Mouse (Mus musculus) kidney, postnatal 0 days (tissue): ENCODE results near the gene Adi1. TPM values are rescaled to one million over a fixed set of nuclear protein-coding genes. Genes with fewer than 3 reads are reported as not detected.

ENCODE experiments used
- ATAC-seq: fragments of 200-750 bp; cut with Nextera tagmentation; replicated peaks from 2 replicates; pipeline ENCODE4 v1.8.0; 2017; ENCODE audit warnings: low read depth, moderate number of reproducible peaks, moderate TSS enrichment, moderate library complexity; ENCODE audit not compliant: low FRiP score
- DNase-seq: peaks from one replicate; pipeline ENCODE4 v3.0.0-alpha.2; 2016; ENCODE audit warnings: low spot score
- H3K27ac ChIP-seq: fragments of 300-500 bp; sonication (generic); 2 replicates; pipeline ENCODE4 v1.5.1; 2014; ENCODE audit warnings: mild to moderate bottlenecking
- H3K27me3 ChIP-seq: fragments of 300-500 bp; sonication (generic); 2 replicates; pipeline ENCODE4 v1.6.1; 2014; ENCODE audit warnings: low read length, mixed read lengths; ENCODE audit not compliant: insufficient read depth
- H3K36me3 ChIP-seq: fragments of 300-500 bp; sonication (generic); 2 replicates; pipeline ENCODE4 v1.6.1; 2014; ENCODE audit warnings: low read length, mixed read lengths; ENCODE audit not compliant: insufficient read depth
- H3K4me1 ChIP-seq: fragments of 300-500 bp; sonication (generic); replicated peaks from 2 replicates; pipeline ENCODE4 v1.6.1; 2014; ENCODE audit warnings: antibody characterized with exemption, low read length, mixed read lengths; ENCODE audit not compliant: insufficient read depth
- H3K4me2 ChIP-seq: fragments of 300-500 bp; sonication (generic); 2 replicates; pipeline ENCODE4 v1.6.1; 2014; ENCODE audit warnings: mild to moderate bottlenecking, low read length, moderate library complexity, mixed read lengths
- H3K4me3 ChIP-seq: fragments of 300-500 bp; sonication (generic); replicated peaks from 2 replicates; pipeline ENCODE4 v1.5.1; 2014; ENCODE audit warnings: low read depth, low read length
- H3K9ac ChIP-seq: fragments of 300-500 bp; sonication (generic); 2 replicates; pipeline ENCODE4 v1.6.1; 2014; ENCODE audit warnings: low read depth, low read length
- H3K9me3 ChIP-seq: fragments of 300-500 bp; sonication (generic); replicated peaks from 2 replicates; pipeline ENCODE4 v1.6.1; 2016; ENCODE audit warnings: low read length, inconsistent platforms, mixed read lengths
- CTCF ChIP-seq: IDR thresholded peaks from 2 replicates; pipeline ENCODE4 v1.5.1; 2016; ENCODE audit warnings: antibody characterized with exemption, low read depth, mild to moderate bottlenecking, moderate library complexity
- WGBS: fragments of 180-500 bp; shearing (Covaris S2); extraction: QIAGEN DNeasy Blood & Tissue Kit; methylation state at CpG from one replicate; pipeline ENCODE4 v1.1.7; 2014; 5-methylcytosine and 5-hydroxymethylcytosine counted together
- polyA plus RNA-seq: library from polyadenylated mRNA; unstranded; fragments of >200 nt; fragmentation: Nextera tagmentation; extraction: Ambion mirVana; gene quantifications from 2 replicates; pipeline ENCODE4 v1.2.1, GENCODE M21; 2015

Adi1 gene
- polyA plus RNA-seq, 1 experiment from 2014 or later = 91.7 TPM

DNA sequence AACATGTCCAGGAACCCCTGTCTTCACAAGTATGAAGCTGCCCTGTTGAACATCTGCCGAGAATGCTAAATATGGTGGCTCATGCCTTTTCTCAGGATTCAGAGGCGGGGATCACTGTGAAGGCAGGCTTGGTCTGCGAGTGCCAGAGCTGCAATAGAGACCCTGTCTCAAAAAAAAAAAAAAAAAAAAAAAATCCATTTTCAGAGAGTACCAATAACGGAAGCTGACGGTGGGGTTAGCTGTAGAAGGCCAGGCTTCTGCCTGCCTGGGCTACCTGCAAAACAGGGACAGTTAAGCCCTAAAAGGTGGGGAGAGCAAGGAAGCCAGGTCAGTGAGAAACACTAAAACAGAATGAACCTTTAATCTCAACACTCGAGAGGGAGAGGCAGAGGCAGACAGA is 38.5 kb upstream of the Adi1 start:
- H3K9ac ChIP-seq = no peak overlapping the region
- peaks cover 16% of the 10 kb centered on the region for H3K36me3 ChIP-seq
- H3K27ac ChIP-seq = no peak overlapping the region
- H3K4me2 ChIP-seq = peak overlapping the region; percentile 50
- 92% methylated on average over 6 of the region's 6 CpGs for WGBS
- H3K9me3 ChIP-seq = no peaks in the 10 kb centered on the region
- no peaks in the 10 kb centered on the region for H3K27me3 ChIP-seq
- DNase-seq (no peak), ATAC-seq (no peak)
- peaks cover 5% of the 10 kb centered on the region; the same call in 1 of the 2 replicates for H3K4me1 ChIP-seq
- H3K4me3 ChIP-seq = peak overlapping the region; percentile 94; the same call in 1 of the 2 replicates
- no peak for TF ChIP-seq CTCF

DNA sequence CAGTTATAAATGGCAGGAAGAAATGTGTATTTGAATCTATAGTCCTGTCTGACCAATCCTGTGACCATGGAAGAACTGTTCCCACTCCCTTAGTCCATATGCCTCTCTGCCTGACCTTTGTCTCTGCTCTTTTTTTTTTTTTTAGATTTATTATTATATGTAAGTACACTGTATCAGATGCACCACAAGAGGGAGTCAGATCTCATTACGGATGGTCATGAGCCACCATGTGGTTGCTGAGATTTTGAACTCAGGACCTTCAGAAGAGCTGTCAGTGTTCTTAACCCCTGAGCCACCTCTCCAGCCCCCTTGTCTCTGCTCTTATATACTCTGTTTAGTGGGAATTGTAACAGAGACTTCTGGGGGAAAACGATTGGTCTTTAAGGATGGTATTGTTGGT is 36.3 kb upstream of the Adi1 start:
- H3K4me1 ChIP-seq = peaks cover 5% of the 10 kb centered on the region; the same call in 1 of the 2 replicates
- H3K4me3 ChIP-seq = no peak overlapping the region
- TF ChIP-seq CTCF = peak; percentile 30
- H3K9ac ChIP-seq = no peak overlapping the region
- no peaks in the 10 kb centered on the region for H3K36me3 ChIP-seq
- DNase-seq (no peak), ATAC-seq (no peak)
- H3K27me3 ChIP-seq = no peaks in the 10 kb centered on the region
- no peaks in the 10 kb centered on the region for H3K9me3 ChIP-seq
- no peak overlapping the region for H3K4me2 ChIP-seq
- H3K27ac ChIP-seq = no peak overlapping the region
- WGBS = 68% methylated on average over 2 of the region's 2 CpGs

DNA sequence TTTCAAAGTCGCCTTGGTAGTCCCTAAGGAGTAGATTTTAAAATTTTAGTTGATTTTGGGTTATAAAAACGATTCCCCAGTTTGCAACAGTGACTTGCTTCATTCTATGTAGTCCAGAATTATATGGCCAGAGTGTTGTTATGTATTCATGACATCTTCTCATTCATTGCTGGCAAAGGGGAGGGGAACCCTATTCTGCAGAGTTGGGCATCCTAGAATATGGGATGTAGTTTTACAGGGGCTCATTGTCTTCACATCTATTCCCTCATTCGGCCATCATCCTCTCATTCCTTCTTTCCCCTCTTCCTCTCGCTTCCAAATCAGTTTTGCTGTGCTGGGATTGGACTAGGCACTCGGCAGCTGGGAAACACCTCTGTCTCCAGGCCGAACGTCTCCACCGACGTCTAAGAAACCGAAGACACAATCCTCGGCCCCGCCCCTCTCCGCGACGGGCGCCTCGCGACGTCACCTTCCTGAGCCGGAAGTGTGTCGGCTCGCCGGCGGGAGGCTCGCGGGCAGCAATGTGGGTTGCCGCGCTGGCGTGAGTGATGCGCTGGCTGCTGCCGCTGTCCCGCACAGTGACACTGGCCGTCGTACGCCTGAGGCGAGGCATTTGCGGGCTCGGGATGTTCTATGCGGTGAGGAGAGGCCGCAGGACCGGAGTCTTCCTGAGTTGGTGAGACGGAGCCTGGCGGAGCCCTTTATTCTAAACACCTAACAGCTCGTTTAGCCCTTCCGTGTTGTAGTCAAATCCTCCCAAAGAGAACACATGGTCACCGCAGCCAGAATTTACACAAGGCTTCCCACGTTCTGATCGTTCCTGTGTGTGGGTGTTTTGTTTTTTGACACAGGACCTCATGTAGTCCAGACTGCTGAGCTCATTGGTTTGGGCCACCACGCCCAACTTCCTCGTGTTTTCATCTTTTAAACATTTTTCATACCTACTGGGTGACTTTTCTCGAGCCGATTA is 25.6 kb upstream of the Adi1 start, which contains the start of gene Rnaseh1:
Rnaseh1 (plus strand) TSS at position 462 of the 970 bp plus-strand sequence.
- WGBS = 2% methylated on average over 52 of the region's 52 CpGs
- DNase-seq (peak; percentile 91), ATAC-seq (peak; percentile 95)
- Histone ChIP-seq H3K4me2 (peak within 1 kb of the TSS; percentile 79), H3K4me3 (peak within 1 kb of the TSS; percentile 89), H3K4me1 (peaks cover 7% of the 10 kb centered on the region; the same call in 1 of the 2 replicates), H3K9me3 (no peaks in the 10 kb centered on the region), H3K36me3 (peaks cover 5% of the 10 kb centered on the region; the same call in 1 of the 2 replicates), H3K9ac (peak within 1 kb of the TSS; percentile 79), H3K27ac (peak within 1 kb of the TSS; percentile 27; the same call in 1 of the 2 replicates), H3K27me3 (no peaks in the 10 kb centered on the region)
- no peak for TF ChIP-seq CTCF

DNA sequence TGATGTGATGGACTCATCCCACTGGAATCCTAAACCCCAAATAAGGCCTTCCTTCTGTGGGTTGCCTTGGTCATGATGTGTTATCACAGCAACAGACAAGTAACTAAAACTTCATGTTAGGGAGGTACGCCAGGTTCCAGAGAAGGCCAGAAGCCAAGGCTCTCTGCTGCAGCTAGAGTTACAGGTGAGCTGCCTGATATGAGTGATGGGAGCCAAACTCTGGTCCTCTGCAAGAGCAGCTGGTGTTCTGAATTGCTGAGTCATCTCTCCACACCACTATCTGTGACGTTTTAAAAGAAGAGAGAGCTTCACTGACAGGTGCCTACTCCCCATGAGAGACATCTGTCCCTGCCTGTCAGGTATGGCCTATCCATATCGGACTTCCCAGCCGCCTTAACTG is 12.4 kb upstream of the Adi1 start:
- ATAC-seq (no peak), DNase-seq (no peak)
- Histone ChIP-seq H3K27me3 (no peaks in the 10 kb centered on the region), H3K4me1 (peaks cover 7% of the 10 kb centered on the region), H3K4me3 (no peak overlapping the region), H3K9me3 (no peaks in the 10 kb centered on the region), H3K9ac (no peak overlapping the region), H3K27ac (no peak overlapping the region), H3K36me3 (peaks cover 24% of the 10 kb centered on the region), H3K4me2 (no peak overlapping the region)
- WGBS = 76% methylated on average over 4 of the region's 4 CpGs
- TF ChIP-seq CTCF = no peak

DNA sequence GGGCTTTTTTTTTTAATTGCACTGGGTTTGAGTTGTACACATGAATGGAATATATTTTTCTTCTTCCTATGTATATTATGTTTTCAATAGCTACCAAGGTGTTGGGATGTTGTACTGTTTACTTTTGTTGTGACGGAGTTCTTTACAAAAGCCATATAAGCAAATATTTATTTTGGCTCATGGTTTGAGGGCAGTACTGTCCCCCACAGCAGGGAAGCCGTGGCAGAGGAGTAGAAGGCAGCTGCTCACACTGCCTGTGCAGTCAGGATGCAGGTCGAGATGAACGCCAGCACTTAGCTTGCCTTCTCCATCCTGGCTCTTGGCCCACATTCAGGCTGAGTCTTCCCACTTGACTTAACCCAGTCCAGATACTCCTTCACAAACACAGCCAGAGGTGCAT is 8.3 kb upstream of the Adi1 start:
- Histone ChIP-seq H3K4me3 (no peak overlapping the region), H3K36me3 (no peaks in the 10 kb centered on the region), H3K27me3 (no peaks in the 10 kb centered on the region), H3K4me1 (peaks cover 7% of the 10 kb centered on the region), H3K27ac (no peak overlapping the region), H3K9me3 (no peaks in the 10 kb centered on the region), H3K9ac (no peak overlapping the region), H3K4me2 (no peak overlapping the region)
- WGBS = 61% methylated on average over 4 of the region's 4 CpGs
- DNase-seq (no peak), ATAC-seq (no peak)
- no peak for TF ChIP-seq CTCF

DNA sequence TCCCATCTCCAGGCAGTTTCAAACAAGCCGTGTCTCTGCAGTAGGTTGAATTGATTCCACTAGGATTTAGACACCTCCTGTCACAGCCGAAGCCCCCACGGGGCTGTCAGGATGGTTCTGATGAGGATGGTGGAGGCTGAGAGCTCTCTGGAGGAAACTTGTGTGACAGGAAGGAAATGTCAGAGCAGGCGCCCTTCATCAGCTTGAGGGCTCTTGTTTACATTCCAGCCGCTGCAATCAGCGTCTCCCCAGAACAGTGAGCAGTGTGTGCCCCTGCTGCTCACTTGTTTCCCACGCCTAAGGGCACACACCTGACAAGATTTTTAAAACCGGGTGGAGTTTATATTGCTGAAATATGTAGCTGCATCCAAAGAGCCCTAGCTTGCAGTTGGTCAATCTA is 7.7 kb upstream of the Adi1 start:
- WGBS = 27% methylated on average over 8 of the region's 8 CpGs
- H3K36me3 ChIP-seq = no peaks in the 10 kb centered on the region
- no peaks in the 10 kb centered on the region for H3K27me3 ChIP-seq
- 0 out of 2 replicates have a peak overlapping the region, but pooled peaks have one; percentile 40 for H3K9ac ChIP-seq
- ATAC-seq (no peak), DNase-seq (peak; percentile 22)
- H3K27ac ChIP-seq = no peak overlapping the region
- no peak for TF ChIP-seq CTCF
- H3K4me2 ChIP-seq = no peak overlapping the region
- H3K4me3 ChIP-seq = no peak overlapping the region
- H3K9me3 ChIP-seq = no peaks in the 10 kb centered on the region
- peaks cover 7% of the 10 kb centered on the region for H3K4me1 ChIP-seq
